Mouse (Mus musculus) stomach, embryonic 15.5 days (tissue): ENCODE measurements at regions not wholly inside any gene's neighbourhood (a gene's known extent, or its start where the extent isn't known, plus 50 kb on each side); places are given as distances from the start of the nearest gene placed in this dataset.

Source experiments
- ATAC-seq: fragments of 200-750 bp; cut with Nextera tagmentation; 2 replicates; pipeline ENCODE4 v1.8.0; 2017; ENCODE audit warnings: low read depth, moderate number of reproducible peaks, moderate TSS enrichment; ENCODE audit not compliant: insufficient read depth, low FRiP score
- H3K27ac ChIP-seq: fragments of 300-500 bp; sonication (generic); 2 replicates; pipeline ENCODE4 v1.5.1; 2015; ENCODE audit warnings: mild to moderate bottlenecking, inconsistent platforms
- H3K27me3 ChIP-seq: fragments of 300-500 bp; sonication (generic); replicated peaks from 2 replicates; pipeline ENCODE4 v1.6.1; 2015; ENCODE audit warnings: inconsistent platforms
- H3K36me3 ChIP-seq: fragments of 300-500 bp; sonication (generic); 2 replicates; pipeline ENCODE4 v1.6.1; 2015; ENCODE audit warnings: inconsistent platforms
- H3K4me1 ChIP-seq: fragments of 300-500 bp; sonication (generic); 2 replicates; pipeline ENCODE4 v1.6.1; 2015; ENCODE audit warnings: inconsistent platforms
- H3K4me2 ChIP-seq: fragments of 300-500 bp; sonication (generic); 2 replicates; pipeline ENCODE4 v1.6.1; 2015; ENCODE audit warnings: mild to moderate bottlenecking, inconsistent platforms
- H3K4me3 ChIP-seq: fragments of 300-500 bp; sonication (generic); replicated peaks from 2 replicates; pipeline ENCODE4 v1.5.1; 2015; ENCODE audit warnings: inconsistent platforms
- H3K9ac ChIP-seq: fragments of 300-500 bp; sonication (generic); 2 replicates; pipeline ENCODE4 v1.6.1; 2015; ENCODE audit warnings: inconsistent platforms
- H3K9me3 ChIP-seq: fragments of 300-500 bp; sonication (generic); 2 replicates; pipeline ENCODE4 v1.6.1; 2016; ENCODE audit warnings: inconsistent platforms
- WGBS: fragments of 180-500 bp; shearing (Covaris S2); methylation state at CpG from one replicate; pipeline ENCODE4 v1.1.7; 2015; 5-methylcytosine and 5-hydroxymethylcytosine counted together

DNA sequence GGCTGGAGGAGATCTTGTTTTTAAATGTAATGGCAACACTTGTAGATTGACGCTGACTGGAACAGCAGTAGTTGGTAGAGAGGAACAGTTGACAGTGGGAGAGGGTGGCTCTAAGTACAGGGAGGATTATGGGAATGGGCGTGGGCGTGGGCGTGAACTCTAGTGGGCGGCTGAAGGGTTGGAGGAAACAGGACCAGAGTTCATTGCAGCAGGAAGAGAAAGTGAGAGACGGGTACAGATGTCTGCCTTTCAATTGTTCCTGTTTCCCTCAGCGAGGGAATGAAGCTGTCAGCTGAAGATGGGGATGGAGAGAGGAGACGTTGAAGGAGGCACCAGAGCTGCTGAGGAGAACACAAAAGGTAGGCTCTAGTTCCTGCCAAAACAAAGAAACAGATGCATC lies 135.2 kb downstream of the Hhipl2 start:
- Histone ChIP-seq H3K9me3 (no peaks in the 10 kb centered on the region), H3K4me1 (no peaks in the 10 kb centered on the region), H3K27me3 (no peaks in the 10 kb centered on the region), H3K27ac (no peak overlapping the region), H3K4me3 (no peak overlapping the region), H3K4me2 (no peak overlapping the region), H3K36me3 (no peaks in the 10 kb centered on the region), H3K9ac (no peak overlapping the region)
- ATAC-seq = no peak
- WGBS = 86% methylated on average over 8 of the region's 8 CpGs

DNA sequence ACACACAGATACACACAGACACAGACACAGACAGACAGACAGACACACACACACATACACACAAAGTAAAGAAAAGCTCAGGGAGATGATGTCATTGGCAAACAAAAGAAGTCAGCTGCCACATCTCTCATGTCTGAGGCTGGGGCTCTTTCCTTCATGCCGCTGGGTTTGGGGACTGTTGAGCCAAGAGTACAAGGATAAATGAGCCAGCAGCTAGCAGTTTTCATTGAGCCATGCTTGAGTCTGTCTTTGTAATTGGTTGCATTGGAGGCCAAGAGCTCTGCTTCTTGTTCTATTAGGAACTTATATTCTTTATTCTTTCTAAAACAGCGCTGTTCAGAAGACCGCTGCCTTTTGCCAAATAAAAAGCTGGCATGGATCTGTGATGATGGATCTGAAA lies 144.8 kb downstream of the Hhipl2 start:
- 73% methylated on average over 3 of the region's 3 CpGs for WGBS
- no peak overlapping the region for H3K4me3 ChIP-seq
- no peak overlapping the region for H3K4me2 ChIP-seq
- H3K4me1 ChIP-seq = no peaks in the 10 kb centered on the region
- no peaks in the 10 kb centered on the region for H3K27me3 ChIP-seq
- H3K9ac ChIP-seq = no peak overlapping the region
- no peaks in the 10 kb centered on the region for H3K36me3 ChIP-seq
- no peaks in the 10 kb centered on the region for H3K9me3 ChIP-seq
- ATAC-seq = no peak
- no peak overlapping the region for H3K27ac ChIP-seq

DNA sequence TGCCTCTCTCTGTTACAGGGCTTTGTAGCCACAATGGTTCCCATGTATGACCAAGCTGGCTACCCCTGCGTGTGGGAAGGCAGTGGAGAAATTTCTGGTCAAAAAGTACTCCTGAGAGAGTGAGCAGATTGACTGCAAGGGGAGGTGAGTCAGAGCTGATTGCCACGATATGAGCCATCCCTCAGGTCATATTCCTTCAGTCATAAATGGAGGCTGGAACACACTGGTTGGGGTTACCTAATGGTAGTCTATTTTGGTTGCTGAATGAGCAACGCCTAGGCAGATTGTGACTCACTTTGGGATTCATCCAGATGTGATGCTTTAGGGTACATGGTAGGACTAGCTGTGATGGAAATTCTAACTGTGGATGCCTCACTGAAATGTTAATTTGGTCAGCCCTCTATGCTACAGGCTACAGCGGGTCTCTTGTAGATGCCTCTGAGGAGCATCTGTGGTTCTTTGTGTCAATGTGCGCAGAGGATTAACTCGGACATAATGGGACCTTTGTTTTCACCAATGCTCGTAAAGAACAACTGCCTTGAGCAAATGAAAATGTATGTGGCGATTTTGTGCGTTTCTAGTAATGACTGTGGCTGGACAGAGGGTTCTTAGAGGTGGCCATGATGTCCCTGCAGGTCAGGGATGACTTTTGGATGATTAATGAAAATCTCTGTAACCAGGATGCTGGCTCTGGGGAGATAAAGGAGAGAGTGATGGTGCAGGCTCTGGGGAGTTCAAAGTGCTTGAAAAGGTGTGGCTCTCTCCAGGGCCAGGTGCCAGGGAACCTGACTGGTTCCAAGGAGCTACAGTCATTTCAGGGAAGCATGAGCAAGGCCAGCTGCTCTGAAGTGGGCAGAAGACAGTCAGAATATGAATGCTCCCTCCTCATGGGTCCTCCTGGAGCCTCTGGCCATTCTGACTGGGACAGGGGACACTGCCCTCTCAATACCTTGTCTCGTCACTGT lies 155.9 kb downstream of the Hhipl2 start:
- Histone ChIP-seq H3K4me2 (no peak overlapping the region), H3K27ac (no peak overlapping the region), H3K9me3 (no peaks in the 10 kb centered on the region), H3K27me3 (no peaks in the 10 kb centered on the region), H3K4me3 (no peak overlapping the region), H3K9ac (no peak overlapping the region), H3K4me1 (no peaks in the 10 kb centered on the region), H3K36me3 (no peaks in the 10 kb centered on the region)
- WGBS = 69% methylated on average over 10 of the region's 10 CpGs
- no peak for ATAC-seq

DNA sequence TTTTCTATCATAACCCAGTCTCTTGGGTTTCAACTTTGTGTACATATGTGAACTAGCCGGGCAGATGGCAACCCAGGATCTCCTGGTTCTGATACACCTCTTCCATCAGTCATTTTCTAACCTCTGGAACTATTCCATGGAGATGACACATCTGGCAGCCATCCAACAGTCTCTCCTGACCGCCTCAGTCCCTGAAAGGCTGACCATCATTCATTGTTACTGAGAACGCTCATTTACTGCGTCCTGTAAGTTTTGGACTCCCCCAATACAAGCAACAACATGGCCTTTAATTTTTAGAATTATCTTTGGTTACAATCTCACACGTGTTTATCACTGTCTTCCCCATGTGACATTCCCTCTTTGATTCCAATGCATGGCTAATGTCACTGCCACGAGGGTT lies 166.8 kb downstream of the Hhipl2 start:
- H3K27ac ChIP-seq = no peak overlapping the region
- 61% methylated on average over 6 of the region's 6 CpGs for WGBS
- H3K4me3 ChIP-seq = no peak overlapping the region
- H3K27me3 ChIP-seq = no peaks in the 10 kb centered on the region
- no peaks in the 10 kb centered on the region for H3K9me3 ChIP-seq
- H3K4me2 ChIP-seq = no peak overlapping the region
- ATAC-seq = no peak
- H3K4me1 ChIP-seq = no peaks in the 10 kb centered on the region
- no peak overlapping the region for H3K9ac ChIP-seq
- H3K36me3 ChIP-seq = no peaks in the 10 kb centered on the region

DNA sequence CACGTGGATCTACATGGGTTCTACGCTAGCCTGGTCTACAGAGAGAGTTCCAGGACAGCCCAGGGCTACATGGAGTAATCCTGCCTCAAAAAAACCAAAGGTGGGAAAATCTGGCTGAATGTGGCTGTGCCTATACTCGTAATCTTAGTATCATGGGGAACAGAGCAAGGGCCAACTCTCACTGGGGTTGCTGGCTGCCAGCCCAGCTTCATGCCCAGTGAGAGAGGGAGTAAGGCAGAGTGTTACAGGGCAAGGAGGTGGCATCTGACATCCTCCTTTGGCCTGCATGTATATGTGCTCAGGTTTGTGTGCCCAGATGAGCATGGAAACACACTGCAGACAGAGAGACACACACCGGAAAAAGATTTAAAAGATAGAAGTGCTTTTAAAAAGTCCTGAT lies 168.4 kb downstream of the Hhipl2 start:
- H3K9me3 ChIP-seq = no peaks in the 10 kb centered on the region
- no peaks in the 10 kb centered on the region for H3K36me3 ChIP-seq
- 87% methylated on average over 4 of the region's 4 CpGs for WGBS
- H3K4me1 ChIP-seq = no peaks in the 10 kb centered on the region
- no peaks in the 10 kb centered on the region for H3K27me3 ChIP-seq
- H3K4me2 ChIP-seq = no peak overlapping the region
- no peak overlapping the region for H3K27ac ChIP-seq
- no peak overlapping the region for H3K4me3 ChIP-seq
- no peak for ATAC-seq
- H3K9ac ChIP-seq = no peak overlapping the region

DNA sequence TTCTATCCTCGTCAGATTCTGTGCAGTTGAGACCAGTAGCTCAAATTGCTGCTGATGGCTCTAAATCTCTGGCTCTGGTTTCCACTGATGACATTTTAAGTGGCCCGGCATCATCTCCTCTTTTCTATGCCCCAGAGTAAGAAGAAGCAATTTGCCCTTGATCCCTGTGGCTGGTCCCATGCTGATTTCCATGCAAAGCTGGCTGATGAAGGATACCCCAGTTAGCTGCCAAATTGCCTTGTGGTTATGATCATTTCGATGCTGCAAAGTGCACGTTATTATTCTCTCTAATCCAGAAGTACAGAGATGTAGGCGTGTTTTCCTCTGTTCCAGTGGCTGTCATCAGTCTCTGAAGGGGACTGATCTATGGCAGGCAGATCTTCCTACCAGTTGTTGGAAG lies 177.3 kb downstream of the Hhipl2 start:
- H3K27ac ChIP-seq = no peak overlapping the region
- WGBS = 72% methylated on average over 5 of the region's 5 CpGs

DNA sequence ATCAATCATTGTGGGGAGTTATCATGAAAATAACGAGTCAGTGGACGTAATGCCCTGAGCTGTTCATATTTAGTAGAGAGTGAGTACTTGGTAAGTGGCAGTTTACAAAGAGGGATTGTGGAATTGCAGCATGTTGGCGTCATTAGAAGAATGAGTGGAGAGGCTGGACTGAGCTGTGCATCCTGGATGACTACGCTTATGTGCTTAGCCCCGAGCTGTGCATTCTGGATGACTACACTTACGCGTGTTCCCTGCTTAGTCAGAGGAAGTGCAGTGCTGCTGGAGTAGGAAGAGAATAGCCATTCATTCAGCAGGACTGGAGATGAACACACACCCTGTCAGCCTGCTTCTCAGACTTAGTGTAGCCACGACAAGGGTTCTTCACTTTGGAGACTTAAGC lies 182.5 kb downstream of the Hhipl2 start:
- 70% methylated on average over 8 of the region's 8 CpGs for WGBS

More for the DNA sequence above, 177.3 kb downstream of the Hhipl2 start:
- Histone ChIP-seq H3K36me3 (no peaks in the 10 kb centered on the region), H3K9me3 (no peaks in the 10 kb centered on the region), H3K4me3 (no peak overlapping the region), H3K4me1 (no peaks in the 10 kb centered on the region), H3K4me2 (no peak overlapping the region), H3K27me3 (no peaks in the 10 kb centered on the region), H3K9ac (no peak overlapping the region)
- no peak for ATAC-seq

DNA sequence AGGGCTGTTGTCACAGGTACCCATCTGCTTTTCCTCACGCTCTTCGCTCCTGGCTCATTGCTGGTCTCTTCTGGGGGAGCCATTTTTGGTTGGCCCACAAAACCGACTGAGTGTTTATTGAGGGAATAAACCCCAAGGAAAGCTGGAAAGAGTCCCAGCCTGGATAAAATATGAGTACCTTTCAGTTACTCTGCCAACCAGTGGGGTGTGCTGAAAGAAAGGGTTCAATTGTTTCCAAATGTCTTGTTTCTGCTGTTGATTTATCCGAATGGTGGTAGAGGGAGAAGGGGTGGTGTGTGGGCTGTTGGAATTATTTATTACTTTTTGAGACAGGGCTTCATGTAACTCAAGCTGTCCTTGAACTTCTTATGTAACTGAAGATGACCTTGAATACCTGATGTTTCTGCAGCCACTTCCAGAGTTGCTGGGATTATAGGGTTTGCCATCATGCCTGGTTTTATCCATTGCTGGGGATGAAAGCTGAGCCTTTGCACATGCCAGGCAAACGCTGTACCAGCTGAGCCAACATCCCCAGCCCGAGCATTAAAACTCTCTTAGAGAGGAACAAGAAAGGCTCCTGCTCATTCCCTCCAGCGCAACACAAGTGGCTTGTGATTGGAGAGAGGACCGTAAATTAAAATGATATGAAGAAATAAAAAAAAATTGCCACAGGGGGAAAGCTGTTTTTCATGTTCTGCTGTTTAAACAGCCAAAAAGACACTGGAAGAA lies 194.1 kb downstream of the Hhipl2 start:
- no peak overlapping the region for H3K9ac ChIP-seq
- no peak overlapping the region for H3K4me3 ChIP-seq
- H3K27ac ChIP-seq = no peak overlapping the region
- H3K36me3 ChIP-seq = no peaks in the 10 kb centered on the region
- H3K27me3 ChIP-seq = no peaks in the 10 kb centered on the region
- H3K4me2 ChIP-seq = no peak overlapping the region
- no peaks in the 10 kb centered on the region for H3K4me1 ChIP-seq
- 64% methylated on average over 8 of the region's 8 CpGs for WGBS
- no peak for ATAC-seq
- H3K9me3 ChIP-seq = no peaks in the 10 kb centered on the region

More for the DNA sequence above, 182.5 kb downstream of the Hhipl2 start:
- H3K4me3 ChIP-seq = no peak overlapping the region
- no peak overlapping the region for H3K27ac ChIP-seq
- no peaks in the 10 kb centered on the region for H3K36me3 ChIP-seq
- ATAC-seq = no peak
- H3K4me2 ChIP-seq = no peak overlapping the region
- no peaks in the 10 kb centered on the region for H3K4me1 ChIP-seq
- no peaks in the 10 kb centered on the region for H3K9me3 ChIP-seq
- H3K9ac ChIP-seq = no peak overlapping the region
- no peaks in the 10 kb centered on the region for H3K27me3 ChIP-seq

DNA sequence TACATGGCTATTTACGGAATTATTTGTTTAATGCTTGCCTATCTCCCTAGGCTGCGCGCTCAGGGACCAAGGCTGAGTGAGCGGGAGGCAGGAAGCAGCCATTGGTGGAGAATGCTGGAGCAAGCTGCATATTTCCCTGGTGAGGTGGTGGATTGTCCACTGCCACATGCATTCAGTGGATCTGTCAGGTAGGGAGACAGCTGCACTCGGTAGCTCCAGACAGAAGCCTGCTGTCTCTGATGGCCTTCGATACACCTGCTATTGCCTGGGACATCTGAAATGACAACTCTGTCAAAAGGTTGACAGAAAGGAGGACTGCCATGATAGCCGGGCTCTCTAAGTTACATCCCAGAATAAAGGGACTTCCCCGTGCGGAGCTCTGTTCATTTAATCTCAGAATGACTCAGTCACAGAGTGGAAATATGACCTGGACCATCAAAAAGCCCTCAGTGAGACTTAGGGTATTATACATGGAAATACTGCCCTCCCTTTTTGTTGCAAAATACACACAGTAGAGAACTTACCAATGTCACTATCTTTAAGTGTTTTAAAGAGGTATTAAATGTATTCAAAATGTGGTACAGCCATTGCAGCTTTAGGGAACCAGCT lies 201.5 kb downstream of the Hhipl2 start:
- Histone ChIP-seq H3K36me3 (no peaks in the 10 kb centered on the region), H3K4me1 (no peaks in the 10 kb centered on the region), H3K4me3 (no peak overlapping the region), H3K27ac (no peak overlapping the region), H3K9ac (no peak overlapping the region), H3K9me3 (no peaks in the 10 kb centered on the region), H3K27me3 (no peaks in the 10 kb centered on the region), H3K4me2 (no peak overlapping the region)
- WGBS = 77% methylated on average over 9 of the region's 9 CpGs
- ATAC-seq = no peak

DNA sequence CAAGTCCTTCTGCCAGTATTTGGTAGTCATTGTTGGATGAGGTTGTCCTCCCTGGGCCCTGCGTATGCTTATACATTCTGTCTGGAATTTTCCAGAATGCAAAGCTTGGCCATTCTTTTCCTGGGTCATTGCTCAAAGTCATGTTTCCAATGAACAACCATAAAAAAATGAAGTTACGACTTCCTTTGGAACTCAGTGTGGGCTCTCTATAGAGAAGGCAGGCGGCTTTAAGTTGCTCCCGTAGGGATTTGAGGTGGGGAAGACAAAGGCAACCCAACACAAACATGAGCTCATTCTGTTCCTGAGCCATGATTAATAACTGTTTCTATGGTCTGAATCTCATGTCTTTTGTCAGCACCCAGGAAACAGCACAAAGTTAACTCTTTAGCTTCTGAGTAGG lies 204.3 kb downstream of the Hhipl2 start:
- H3K4me1 ChIP-seq = no peaks in the 10 kb centered on the region
- H3K9me3 ChIP-seq = no peaks in the 10 kb centered on the region
- WGBS = 54% methylated on average over 4 of the region's 4 CpGs
- no peak overlapping the region for H3K4me2 ChIP-seq
- no peak for ATAC-seq
- H3K27me3 ChIP-seq = no peaks in the 10 kb centered on the region
- no peak overlapping the region for H3K27ac ChIP-seq
- H3K4me3 ChIP-seq = no peak overlapping the region
- H3K9ac ChIP-seq = no peak overlapping the region
- no peaks in the 10 kb centered on the region for H3K36me3 ChIP-seq

DNA sequence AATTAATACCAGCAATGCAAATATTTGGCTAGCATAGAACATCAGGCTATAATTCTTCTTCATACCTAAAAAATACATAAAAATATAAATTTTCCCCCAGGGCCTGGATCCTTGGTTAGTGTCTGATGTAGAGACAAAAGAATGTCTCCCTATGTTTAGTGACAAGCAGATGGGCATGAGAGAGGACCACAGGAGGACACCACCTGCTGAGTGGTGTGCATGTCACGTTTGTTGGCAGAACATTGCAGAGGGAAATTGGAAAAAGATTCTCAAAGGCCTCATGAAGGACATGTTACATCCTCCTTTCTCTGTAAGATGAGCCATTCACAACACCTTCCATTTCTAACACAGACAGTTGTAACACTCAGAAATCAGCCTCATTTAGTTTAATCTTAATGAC lies 206.3 kb downstream of the Hhipl2 start:
- H3K4me3 ChIP-seq = no peak overlapping the region
- WGBS = 55% methylated on average over 1 of the region's 1 CpGs
- ATAC-seq = no peak

DNA sequence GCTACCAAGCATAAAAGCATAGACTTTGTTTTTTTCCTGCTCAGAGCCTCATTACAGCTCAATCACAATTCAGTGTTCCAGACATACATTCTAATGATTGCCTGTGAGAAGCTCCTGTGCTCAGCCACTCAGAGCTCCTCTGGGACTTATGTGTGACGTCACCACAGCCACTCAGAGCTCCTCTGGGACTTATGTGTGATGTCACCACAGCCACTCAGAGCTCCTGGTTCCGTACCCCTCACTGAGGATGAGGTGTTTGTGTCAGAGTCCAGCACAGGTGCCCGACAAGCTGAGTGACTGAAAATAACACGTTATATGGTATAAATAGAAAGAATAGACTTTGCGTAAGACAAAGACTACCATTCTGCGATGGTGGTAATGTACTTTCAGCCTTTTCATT lies 215.8 kb downstream of the Hhipl2 start:
- Histone ChIP-seq H3K27ac (no peak overlapping the region), H3K27me3 (no peaks in the 10 kb centered on the region), H3K4me1 (no peaks in the 10 kb centered on the region), H3K4me2 (no peak overlapping the region), H3K36me3 (no peaks in the 10 kb centered on the region), H3K9me3 (no peaks in the 10 kb centered on the region), H3K4me3 (no peak overlapping the region), H3K9ac (no peak overlapping the region)
- ATAC-seq = no peak
- 85% methylated on average over 6 of the region's 6 CpGs for WGBS

More for the DNA sequence above, 206.3 kb downstream of the Hhipl2 start:
- Histone ChIP-seq H3K36me3 (no peaks in the 10 kb centered on the region), H3K9ac (no peak overlapping the region), H3K9me3 (no peaks in the 10 kb centered on the region), H3K27ac (no peak overlapping the region), H3K4me1 (no peaks in the 10 kb centered on the region), H3K4me2 (no peak overlapping the region), H3K27me3 (no peaks in the 10 kb centered on the region)
